Mouse (Mus musculus) embryonic facial prominence, embryonic 10.5 days (tissue): Measurements from ENCODE around the gene Sympk. TPM values are rescaled to one million over a fixed set of nuclear protein-coding genes. Genes with fewer than 3 reads are reported as not detected.

Experiments
- DNase-seq: peaks from one replicate; pipeline ENCODE4 v3.0.0-alpha.2; 2017; ENCODE audit warnings: low spot score
- H3K27ac ChIP-seq: fragments of 300-500 bp; sonication (generic); replicated peaks from 2 replicates; pipeline ENCODE4 v1.5.1; 2016; ENCODE audit warnings: mild to moderate bottlenecking
- H3K27me3 ChIP-seq: fragments of 300-500 bp; sonication (generic); replicated peaks from 2 replicates; pipeline ENCODE4 v1.6.1; 2016; ENCODE audit warnings: low read depth, mild to moderate bottlenecking; ENCODE audit not compliant: poor library complexity, severe bottlenecking
- H3K36me3 ChIP-seq: fragments of 300-500 bp; sonication (generic); replicated peaks from 2 replicates; pipeline ENCODE4 v1.6.1; 2016; ENCODE audit warnings: mild to moderate bottlenecking, moderate library complexity
- H3K4me1 ChIP-seq: fragments of 300-500 bp; sonication (generic); 2 replicates; pipeline ENCODE4 v1.6.1; 2016
- H3K4me3 ChIP-seq: fragments of 300-500 bp; sonication (generic); 2 replicates; pipeline ENCODE4 v1.5.1; 2016; ENCODE audit warnings: mild to moderate bottlenecking, moderate library complexity
- H3K9me3 ChIP-seq: fragments of 300-500 bp; sonication (generic); 2 replicates; pipeline ENCODE4 v1.6.1; 2016; ENCODE audit warnings: mild to moderate bottlenecking
- WGBS: fragments of 180-500 bp; shearing (Covaris S2); methylation state at CpG from one replicate; pipeline ENCODE4 v1.1.7; 2016; 5-methylcytosine and 5-hydroxymethylcytosine counted together
- polyA plus RNA-seq: library from polyadenylated mRNA; unstranded; fragments of >200 nt; fragmentation: Nextera tagmentation; extraction: Ambion mirVana; gene quantifications from 2 replicates; pipeline ENCODE4 v1.2.1, GENCODE M21; 2016

Gene Sympk
- polyA plus RNA-seq, 1 experiment from 2014 or later: 43.4 TPM

- no peaks in the 10 kb centered on the region for H3K4me1 ChIP-seq
- peaks cover 99% of the 10 kb centered on the region for H3K36me3 ChIP-seq
These were observed 22.3 kb downstream of the Sympk start for GRCm38 (mm10) chr7:19046286-19047069.

GRCm38 (mm10) chr7:19048006-19048527, 23.9 kb downstream of the Sympk start:
- whole genome bisulfite sequencing: 88% methylated on average over 14 of the region's 14 CpGs
- Histone ChIP-seq H3K27ac (no peak overlapping the region), H3K9me3 (no peaks in the 10 kb centered on the region), H3K4me3 (no peak overlapping the region), H3K4me1 (no peaks in the 10 kb centered on the region), H3K36me3 (peaks cover 99% of the 10 kb centered on the region), H3K27me3 (no peaks in the 10 kb centered on the region)
- DNase-seq: no peak

More at GRCm38 (mm10) chr7:19046286-19047069, 22.3 kb downstream of the Sympk start:
- no peak overlapping the region for H3K4me3 ChIP-seq
- no peaks in the 10 kb centered on the region for H3K9me3 ChIP-seq
- H3K27ac ChIP-seq: no peak overlapping the region
- H3K27me3 ChIP-seq: no peaks in the 10 kb centered on the region
- no peak for DNase-seq
- 93% methylated on average over 11 of the region's 11 CpGs for WGBS

- Histone ChIP-seq H3K36me3 (peaks cover 100% of the 10 kb centered on the region), H3K4me3 (no peak overlapping the region), H3K9me3 (no peaks in the 10 kb centered on the region), H3K27ac (no peak overlapping the region), H3K27me3 (no peaks in the 10 kb centered on the region), H3K4me1 (peaks cover 7% of the 10 kb centered on the region)
- DNase-seq: no peak
- 90% methylated on average over 5 of the region's 5 CpGs for whole genome bisulfite sequencing
These were observed 25.1 kb downstream of the Sympk start for GRCm38 (mm10) chr7:19049252-19049651.

- DNase-seq: no peak
- H3K36me3 ChIP-seq: peaks cover 100% of the 10 kb centered on the region
- H3K4me1 ChIP-seq: peaks cover 13% of the 10 kb centered on the region
- 90% methylated on average over 8 of the region's 8 CpGs for WGBS
- H3K27me3 ChIP-seq: no peaks in the 10 kb centered on the region
- H3K27ac ChIP-seq: no peak overlapping the region
- no peaks in the 10 kb centered on the region for H3K9me3 ChIP-seq
- H3K4me3 ChIP-seq: no peak overlapping the region
These were observed 26.0 kb downstream of the Sympk start for GRCm38 (mm10) chr7:19050172-19050571.

GRCm38 (mm10) chr7:19051161-19051560, 27.0 kb downstream of the Sympk start:
- Histone ChIP-seq H3K4me3 (no peak overlapping the region), H3K9me3 (no peaks in the 10 kb centered on the region), H3K36me3 (peaks cover 100% of the 10 kb centered on the region), H3K27me3 (no peaks in the 10 kb centered on the region), H3K27ac (no peak overlapping the region), H3K4me1 (peaks cover 13% of the 10 kb centered on the region)
- DNase-seq: no peak
- WGBS: 63% methylated on average over 4 of the region's 4 CpGs

GRCm38 (mm10) chr7:19052345-19053135, 28.4 kb downstream of the Sympk start:
- 91% methylated on average over 15 of the region's 15 CpGs for WGBS
- no peak overlapping the region for H3K27ac ChIP-seq
- H3K9me3 ChIP-seq: no peaks in the 10 kb centered on the region
- H3K4me1 ChIP-seq: peaks cover 13% of the 10 kb centered on the region
- DNase-seq: no peak
- no peaks in the 10 kb centered on the region for H3K27me3 ChIP-seq
- no peak overlapping the region for H3K4me3 ChIP-seq
- H3K36me3 ChIP-seq: peaks cover 93% of the 10 kb centered on the region

- H3K9me3 ChIP-seq: no peaks in the 10 kb centered on the region
- 0 out of 2 replicates have a peak overlapping the region, but pooled peaks have one; percentile 44 for H3K4me3 ChIP-seq
- H3K36me3 ChIP-seq: peaks cover 87% of the 10 kb centered on the region
- H3K27me3 ChIP-seq: no peaks in the 10 kb centered on the region
- 89% methylated on average over 7 of the region's 7 CpGs for WGBS
- peaks cover 13% of the 10 kb centered on the region for H3K4me1 ChIP-seq
- no peak overlapping the region for H3K27ac ChIP-seq
- no peak for DNase-seq
These were observed 29.0 kb downstream of the Sympk start for GRCm38 (mm10) chr7:19053136-19053532.

GRCm38 (mm10) chr7:19054047-19054776, 30.0 kb downstream of the Sympk start, which contains the start of gene Rsph6a:
TSS of gene Rsph6a (plus strand) at chr7:19054690.
- WGBS: 29% methylated on average over 33 of the region's 33 CpGs
- peak within 1 kb of the TSS; percentile 44 for H3K4me3 ChIP-seq

GRCm38 (mm10) chr7:19054777-19055076, 30.6 kb downstream of the Sympk start:
- Histone ChIP-seq H3K4me3 (peak overlapping the region; percentile 44; the same call in 1 of the 2 replicates), H3K9me3 (no peaks in the 10 kb centered on the region), H3K27ac (peak overlapping the region; percentile 8), H3K27me3 (no peaks in the 10 kb centered on the region), H3K4me1 (peaks cover 13% of the 10 kb centered on the region), H3K36me3 (peaks cover 71% of the 10 kb centered on the region)
- 68% methylated on average over 9 of the region's 9 CpGs for WGBS
- no peak for DNase-seq

More at GRCm38 (mm10) chr7:19054047-19054776, 30.0 kb downstream of the Sympk start, which contains the start of gene Rsph6a:
- Histone ChIP-seq H3K36me3 (peaks cover 76% of the 10 kb centered on the region), H3K27ac (peak within 1 kb of the TSS; percentile 8), H3K27me3 (no peaks in the 10 kb centered on the region), H3K9me3 (no peaks in the 10 kb centered on the region), H3K4me1 (peaks cover 13% of the 10 kb centered on the region)
- DNase-seq: peak; percentile 84

- H3K36me3 ChIP-seq: peaks cover 67% of the 10 kb centered on the region
- no peak for DNase-seq
- no peak overlapping the region for H3K4me3 ChIP-seq
- H3K9me3 ChIP-seq: no peaks in the 10 kb centered on the region
- WGBS: 91% methylated on average over 8 of the region's 8 CpGs
- H3K4me1 ChIP-seq: peaks cover 13% of the 10 kb centered on the region
- H3K27ac ChIP-seq: no peak overlapping the region
- H3K27me3 ChIP-seq: no peaks in the 10 kb centered on the region
These were observed 30.9 kb downstream of the Sympk start for GRCm38 (mm10) chr7:19055108-19055507.

GRCm38 (mm10) chr7:19057405-19057804, 33.2 kb downstream of the Sympk start:
- 88% methylated on average over 10 of the region's 10 CpGs for WGBS
- Histone ChIP-seq H3K9me3 (no peaks in the 10 kb centered on the region), H3K4me1 (peaks cover 13% of the 10 kb centered on the region), H3K4me3 (no peak overlapping the region), H3K27ac (no peak overlapping the region), H3K27me3 (no peaks in the 10 kb centered on the region), H3K36me3 (peaks cover 44% of the 10 kb centered on the region)
- no peak for DNase-seq

GRCm38 (mm10) chr7:19065896-19066295, 41.7 kb downstream of the Sympk start:
- peaks cover 43% of the 10 kb centered on the region for H3K27me3 ChIP-seq
- WGBS: 52% methylated on average over 13 of the region's 13 CpGs
- H3K4me3 ChIP-seq: peak overlapping the region; percentile 32; the same call in 1 of the 2 replicates
- no peak for DNase-seq
- H3K4me1 ChIP-seq: no peaks in the 10 kb centered on the region
- H3K27ac ChIP-seq: no peak overlapping the region
- H3K9me3 ChIP-seq: peaks cover 10% of the 10 kb centered on the region
- no peaks in the 10 kb centered on the region for H3K36me3 ChIP-seq
